Mouse (Mus musculus) lung, postnatal 0 days (tissue): Measurements from ENCODE around the gene A930009A15Rik. TPM values are rescaled to one million over a fixed set of nuclear protein-coding genes. Genes with fewer than 3 reads are reported as not detected.

Source experiments
- ATAC-seq: fragments of 200-750 bp; cut with Nextera tagmentation; 2 replicates; pipeline ENCODE4 v1.8.0; 2017; ENCODE audit warnings: moderate library complexity
- DNase-seq: peaks from one replicate; pipeline ENCODE4 v3.0.0-alpha.2; 2016; ENCODE audit warnings: low spot score
- H3K27ac ChIP-seq: fragments of 300-500 bp; sonication (generic); 2 replicates; pipeline ENCODE4 v1.5.1; 2014; ENCODE audit warnings: antibody characterized with exemption, mild to moderate bottlenecking, low read length, mixed read lengths
- H3K27me3 ChIP-seq: fragments of 300-500 bp; sonication (generic); replicated peaks from 2 replicates; pipeline ENCODE4 v1.6.1; 2014; ENCODE audit warnings: low read length, mixed read lengths; ENCODE audit not compliant: insufficient read depth
- H3K36me3 ChIP-seq: fragments of 300-500 bp; sonication (generic); 2 replicates; pipeline ENCODE4 v1.6.1; 2014; ENCODE audit warnings: low read length, mixed read lengths; ENCODE audit not compliant: insufficient read depth
- H3K4me1 ChIP-seq: fragments of 300-500 bp; sonication (generic); 2 replicates; pipeline ENCODE4 v1.6.1; 2014; ENCODE audit warnings: antibody characterized with exemption, low read depth, low read length, mixed read lengths; ENCODE audit not compliant: insufficient read depth
- H3K4me2 ChIP-seq: fragments of 300-500 bp; sonication (generic); replicated peaks from 2 replicates; pipeline ENCODE4 v1.6.1; 2014; ENCODE audit warnings: low read depth, mild to moderate bottlenecking, low read length, moderate library complexity, mixed read lengths
- H3K4me3 ChIP-seq: fragments of 300-500 bp; sonication (generic); 2 replicates; pipeline ENCODE4 v1.5.1; 2014; ENCODE audit warnings: low read depth, low read length
- H3K9ac ChIP-seq: fragments of 300-500 bp; sonication (generic); replicated peaks from 2 replicates; pipeline ENCODE4 v1.6.1; 2014; ENCODE audit warnings: low read depth, mild to moderate bottlenecking
- H3K9me3 ChIP-seq: fragments of 300-500 bp; sonication (generic); 2 replicates; pipeline ENCODE4 v1.6.1; 2016; ENCODE audit warnings: low read length, mixed read lengths
- CTCF ChIP-seq: IDR thresholded peaks from 2 replicates; pipeline ENCODE4 v1.5.1; 2016; ENCODE audit warnings: antibody characterized with exemption, mild to moderate bottlenecking
- EP300 ChIP-seq: IDR thresholded peaks from 2 replicates; pipeline ENCODE4 v1.6.1; 2016; ENCODE audit warnings: antibody characterized with exemption, mild to moderate bottlenecking, control low read depth
- WGBS: fragments of 180-500 bp; shearing (Covaris S2); extraction: QIAGEN DNeasy Blood & Tissue Kit; methylation state at CpG from one replicate; pipeline ENCODE4 v1.1.7; 2014; 5-methylcytosine and 5-hydroxymethylcytosine counted together
- polyA plus RNA-seq: library from polyadenylated mRNA; unstranded; fragments of >200 nt; fragmentation: Nextera tagmentation; extraction: Ambion mirVana; gene quantifications from 2 replicates; pipeline ENCODE4 v1.2.1, GENCODE M21; 2015

A930009A15Rik gene
- not detected in 2 replicates for polyA plus RNA-seq

- 84% methylated on average over 15 of the region's 15 CpGs for WGBS
Observed at GRCm38 (mm10) chr10:115569712-115570491, at the start of gene A930009A15Rik. Gene A930009A15Rik (plus strand): TSS chr10:115569986.

GRCm38 (mm10) chr10:115520200-115521080 is 49.3 kb upstream of the A930009A15Rik start:
- Histone ChIP-seq H3K27me3 (no peaks in the 10 kb centered on the region), H3K4me3 (no peak overlapping the region), H3K36me3 (no peaks in the 10 kb centered on the region), H3K4me2 (no peak overlapping the region), H3K4me1 (no peaks in the 10 kb centered on the region), H3K9ac (no peak overlapping the region), H3K9me3 (no peaks in the 10 kb centered on the region), H3K27ac (no peak overlapping the region)
- no peak for TF ChIP-seq EP300
- no peak for TF ChIP-seq CTCF
- ATAC-seq (no peak), DNase-seq (no peak)
- 72% methylated on average over 17 of the region's 17 CpGs for WGBS

More at GRCm38 (mm10) chr10:115569712-115570491, at the start of gene A930009A15Rik:
- Histone ChIP-seq H3K4me1 (no peaks in the 10 kb centered on the region), H3K4me3 (no peak within 1 kb of the TSS), H3K9me3 (no peaks in the 10 kb centered on the region), H3K27ac (no peak within 1 kb of the TSS), H3K27me3 (no peaks in the 10 kb centered on the region), H3K9ac (no peak within 1 kb of the TSS), H3K4me2 (no peak within 1 kb of the TSS), H3K36me3 (no peaks in the 10 kb centered on the region)
- TF ChIP-seq EP300 (no peak), CTCF (no peak)
- DNase-seq = no peak
- ATAC-seq = no peak

- ATAC-seq (no peak), DNase-seq (no peak)
- Histone ChIP-seq H3K4me1 (no peaks in the 10 kb centered on the region), H3K36me3 (no peaks in the 10 kb centered on the region), H3K9me3 (no peaks in the 10 kb centered on the region), H3K4me3 (no peak overlapping the region), H3K27ac (no peak overlapping the region), H3K27me3 (no peaks in the 10 kb centered on the region), H3K9ac (no peak overlapping the region), H3K4me2 (no peak overlapping the region)
- WGBS = 50% methylated on average over 4 of the region's 4 CpGs
- TF ChIP-seq EP300 (no peak), CTCF (no peak)
Observed at GRCm38 (mm10) chr10:115521081-115521451, 48.7 kb upstream of the A930009A15Rik start.

- H3K4me1 ChIP-seq = no peaks in the 10 kb centered on the region
- no peak overlapping the region for H3K27ac ChIP-seq
- no peak overlapping the region for H3K9ac ChIP-seq
- H3K36me3 ChIP-seq = no peaks in the 10 kb centered on the region
- DNase-seq = no peak
- no peaks in the 10 kb centered on the region for H3K27me3 ChIP-seq
- H3K4me2 ChIP-seq = no peak overlapping the region
- no peak overlapping the region for H3K4me3 ChIP-seq
- 40% methylated on average over 4 of the region's 4 CpGs for WGBS
- ATAC-seq = no peak
- no peaks in the 10 kb centered on the region for H3K9me3 ChIP-seq
- TF ChIP-seq CTCF = no peak
- no peak for TF ChIP-seq EP300
Observed at GRCm38 (mm10) chr10:115528892-115529291, 40.9 kb upstream of the A930009A15Rik start.

- Histone ChIP-seq H3K27me3 (no peaks in the 10 kb centered on the region), H3K4me3 (no peak overlapping the region), H3K4me2 (no peak overlapping the region), H3K36me3 (no peaks in the 10 kb centered on the region), H3K9me3 (no peaks in the 10 kb centered on the region), H3K27ac (no peak overlapping the region), H3K4me1 (no peaks in the 10 kb centered on the region), H3K9ac (no peak overlapping the region)
- WGBS = 85% methylated on average over 12 of the region's 12 CpGs
- no peak for DNase-seq
- ATAC-seq = no peak
- TF ChIP-seq EP300 (no peak), CTCF (no peak)
Observed at GRCm38 (mm10) chr10:115529768-115530167, 40.0 kb upstream of the A930009A15Rik start.

- DNase-seq (peak; percentile 15), ATAC-seq (no peak)
- Histone ChIP-seq H3K9ac (no peak overlapping the region), H3K9me3 (no peaks in the 10 kb centered on the region), H3K4me3 (no peak overlapping the region), H3K4me1 (no peaks in the 10 kb centered on the region), H3K4me2 (no peak overlapping the region), H3K27me3 (no peaks in the 10 kb centered on the region), H3K36me3 (no peaks in the 10 kb centered on the region), H3K27ac (no peak overlapping the region)
- no peak for TF ChIP-seq CTCF
- TF ChIP-seq EP300 = no peak
- WGBS = 0% methylated on average over 2 of the region's 2 CpGs
Observed at GRCm38 (mm10) chr10:115530746-115531145, 39.0 kb upstream of the A930009A15Rik start.
